Mouse (Mus musculus): ENCODE results near the gene March9. TPM values are rescaled to one million over a fixed set of nuclear protein-coding genes. Genes with fewer than 3 reads are reported as not detected.

Gene March9
- polyA plus RNA-seq, 1 experiment from 2014 or later = 0.38 TPM

Other genes with a start within 250 kb of the March9 start
- 21.4 and 21.8 TPM in 2 replicates for gene Atp23, start 158.8 kb downstream of the March9 start, polyA plus RNA-seq (2014; fragmentation: Nextera tagmentation; extraction: Ambion mirVana)
- gene Ctdsp2, start 81.5 kb downstream of the March9 start, polyA plus RNA-seq (2014; fragmentation: Nextera tagmentation; extraction: Ambion mirVana) = 37.4 and 42.2 TPM in 2 replicates
- 0.10 and 0.13 TPM in 2 replicates for gene Avil, start 59.5 kb downstream of the March9 start, polyA plus RNA-seq (2014; fragmentation: Nextera tagmentation; extraction: Ambion mirVana)
- 110 and 119 TPM in 2 replicates for gene Tsfm, start 29.3 kb downstream of the March9 start, polyA plus RNA-seq (2014; fragmentation: Nextera tagmentation; extraction: Ambion mirVana)
- gene Mettl1, start 18.8 kb downstream of the March9 start, polyA plus RNA-seq (2014; fragmentation: Nextera tagmentation; extraction: Ambion mirVana) = 54.1 and 58.1 TPM in 2 replicates
- 0.11 and 0.23 TPM in 2 replicates for gene Eef1akmt3, start 18.7 kb downstream of the March9 start, polyA plus RNA-seq (2014; fragmentation: Nextera tagmentation; extraction: Ambion mirVana)
- gene Cyp27b1, start 11.9 kb downstream of the March9 start, polyA plus RNA-seq (2014; fragmentation: Nextera tagmentation; extraction: Ambion mirVana) = not detected in 2 replicates
- 1,533 and 1,539 TPM in 2 replicates for gene Cdk4, start 3.4 kb upstream of the March9 start, polyA plus RNA-seq (2014; fragmentation: Nextera tagmentation; extraction: Ambion mirVana)
- 112 and 121 TPM in 2 replicates for gene Tspan31, start 10.1 kb upstream of the March9 start, polyA plus RNA-seq (2014; fragmentation: Nextera tagmentation; extraction: Ambion mirVana)
- 2.2 and 2.3 TPM in 2 replicates for gene Agap2, start 15.1 kb upstream of the March9 start, polyA plus RNA-seq (2014; fragmentation: Nextera tagmentation; extraction: Ambion mirVana)
- gene Os9, start 60.9 kb upstream of the March9 start, polyA plus RNA-seq (2014; fragmentation: Nextera tagmentation; extraction: Ambion mirVana) = 51.2 and 54.7 TPM in 2 replicates
- 21.6 and 26.3 TPM in 2 replicates for gene B4galnt1, start 105.0 kb upstream of the March9 start, polyA plus RNA-seq (2014; fragmentation: Nextera tagmentation; extraction: Ambion mirVana)
- 3.6 and 5.2 TPM in 2 replicates for gene Slc26a10, start 120.5 kb upstream of the March9 start, polyA plus RNA-seq (2014; fragmentation: Nextera tagmentation; extraction: Ambion mirVana)
- gene Arhgef25, start 129.9 kb upstream of the March9 start, polyA plus RNA-seq (2014; fragmentation: Nextera tagmentation; extraction: Ambion mirVana) = 28.3 and 30.2 TPM in 2 replicates
- 64.0 and 70.8 TPM in 2 replicates for gene Dtx3, start 135.5 kb upstream of the March9 start, polyA plus RNA-seq (2014; fragmentation: Nextera tagmentation; extraction: Ambion mirVana)
- gene Pip4k2c, start 151.4 kb upstream of the March9 start, polyA plus RNA-seq (2014; fragmentation: Nextera tagmentation; extraction: Ambion mirVana) = 43.1 and 43.4 TPM in 2 replicates
- 1.3 and 1.4 TPM in 2 replicates for gene Kif5a, start 203.2 kb upstream of the March9 start, polyA plus RNA-seq (2014; fragmentation: Nextera tagmentation; extraction: Ambion mirVana)
- gene Dctn2, start 206.2 kb upstream of the March9 start, polyA plus RNA-seq (2014; fragmentation: Nextera tagmentation; extraction: Ambion mirVana) = 135 TPM in 2 replicates
- gene Mbd6, start 228.8 kb upstream of the March9 start, polyA plus RNA-seq (2014; fragmentation: Nextera tagmentation; extraction: Ambion mirVana) = 14.2 and 19.0 TPM in 2 replicates